Mouse (Mus musculus) effector memory CD4-positive, alpha-beta T cell, adult 5 months (primary cell): ENCODE measurements around the gene Tmem217. TPM values are rescaled to one million over a fixed set of nuclear protein-coding genes. Genes with fewer than 3 reads are reported as not detected.

ENCODE experiments used
- polyA plus RNA-seq: library from polyadenylated mRNA; unstranded; fragments of 100-300 nt; shearing (Covaris generic); gene quantifications from one replicate; pipeline ENCODE4 v1.2.1, GENCODE M21; 2017

Gene Tmem217
- polyA plus RNA-seq: 5.3 TPM

DNA sequence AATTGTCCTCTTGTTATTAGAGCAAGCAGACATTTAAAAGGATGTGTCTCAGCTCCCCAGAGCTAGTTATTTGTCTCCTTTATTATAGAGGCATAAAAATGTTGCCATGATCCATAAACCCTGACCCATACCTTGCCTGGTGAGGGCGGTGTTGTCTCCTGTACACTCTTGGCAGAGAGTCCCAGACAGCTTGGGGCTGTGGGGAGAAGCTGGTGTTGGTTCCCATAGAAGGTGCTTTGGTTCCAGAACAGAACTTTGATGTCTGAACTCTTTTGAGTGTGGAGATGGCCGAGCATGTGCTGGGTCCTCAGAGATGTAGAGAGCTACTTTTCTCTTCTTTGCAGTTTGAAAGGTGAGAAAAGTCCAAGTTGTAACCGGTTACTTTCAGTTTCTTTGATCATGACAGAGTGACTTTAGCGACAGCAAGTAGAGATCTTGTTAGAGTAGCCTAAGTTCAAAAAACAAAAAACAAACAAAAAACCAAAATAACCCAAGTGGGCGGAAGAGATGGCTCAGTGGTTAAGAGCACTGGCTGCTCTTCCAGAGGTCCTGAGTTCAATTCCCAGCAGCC, at the start of gene Tmem217:
Gene Tmem217 (minus strand): TSS at position 224 of the 571 bp plus-strand sequence.

DNA sequence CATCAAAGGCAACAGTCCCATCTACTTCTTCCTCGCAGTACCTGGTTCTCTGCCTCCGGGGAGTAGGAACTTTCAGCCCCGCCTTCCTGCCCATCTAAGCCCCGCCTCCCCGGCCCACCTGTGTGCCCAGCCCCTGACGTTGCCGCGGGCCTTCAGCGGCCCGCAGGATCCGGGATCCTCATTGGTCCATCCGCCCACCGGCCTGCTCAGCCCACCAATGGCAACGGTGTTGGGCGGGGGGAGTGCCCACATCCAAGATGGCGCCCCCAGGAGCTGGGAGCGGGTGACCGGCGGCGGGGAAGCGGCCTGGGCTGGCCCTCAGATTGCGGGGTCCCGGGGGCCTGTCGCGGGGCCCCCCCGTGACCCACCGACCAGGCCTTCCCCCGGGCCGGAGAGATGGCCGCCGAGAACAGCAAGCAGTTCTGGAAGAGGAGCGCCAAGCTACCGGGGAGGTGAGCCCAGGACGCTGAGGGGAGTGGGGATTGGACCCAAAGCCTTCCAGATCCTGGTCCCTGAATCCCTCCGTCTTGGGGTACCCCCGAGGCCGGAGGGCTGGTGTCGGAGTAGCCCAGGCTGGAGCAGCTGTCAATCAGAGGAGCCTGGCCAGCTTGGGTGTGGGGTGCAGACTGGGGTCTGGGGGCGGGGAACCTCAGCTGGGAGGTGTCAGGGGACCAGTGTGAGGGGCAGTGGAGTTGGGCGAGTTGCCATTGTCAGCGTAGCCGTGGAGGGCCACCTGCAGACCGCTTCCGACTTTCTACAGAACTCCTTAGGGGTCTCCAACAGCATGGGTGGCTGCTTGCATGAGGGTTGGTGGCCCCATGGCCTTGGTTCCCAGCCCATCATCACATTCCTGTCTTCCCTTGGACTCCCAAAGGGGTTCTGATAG, 2.4 kb downstream of the Tmem217 start, which contains the start of the genes Gm17657 and Tbc1d22b:
Gene Gm17657 (minus strand): TSS at position 96 of the 886 bp plus-strand sequence.
Gene Tbc1d22b (plus strand): TSS at position 243 of the 886 bp plus-strand sequence.

DNA sequence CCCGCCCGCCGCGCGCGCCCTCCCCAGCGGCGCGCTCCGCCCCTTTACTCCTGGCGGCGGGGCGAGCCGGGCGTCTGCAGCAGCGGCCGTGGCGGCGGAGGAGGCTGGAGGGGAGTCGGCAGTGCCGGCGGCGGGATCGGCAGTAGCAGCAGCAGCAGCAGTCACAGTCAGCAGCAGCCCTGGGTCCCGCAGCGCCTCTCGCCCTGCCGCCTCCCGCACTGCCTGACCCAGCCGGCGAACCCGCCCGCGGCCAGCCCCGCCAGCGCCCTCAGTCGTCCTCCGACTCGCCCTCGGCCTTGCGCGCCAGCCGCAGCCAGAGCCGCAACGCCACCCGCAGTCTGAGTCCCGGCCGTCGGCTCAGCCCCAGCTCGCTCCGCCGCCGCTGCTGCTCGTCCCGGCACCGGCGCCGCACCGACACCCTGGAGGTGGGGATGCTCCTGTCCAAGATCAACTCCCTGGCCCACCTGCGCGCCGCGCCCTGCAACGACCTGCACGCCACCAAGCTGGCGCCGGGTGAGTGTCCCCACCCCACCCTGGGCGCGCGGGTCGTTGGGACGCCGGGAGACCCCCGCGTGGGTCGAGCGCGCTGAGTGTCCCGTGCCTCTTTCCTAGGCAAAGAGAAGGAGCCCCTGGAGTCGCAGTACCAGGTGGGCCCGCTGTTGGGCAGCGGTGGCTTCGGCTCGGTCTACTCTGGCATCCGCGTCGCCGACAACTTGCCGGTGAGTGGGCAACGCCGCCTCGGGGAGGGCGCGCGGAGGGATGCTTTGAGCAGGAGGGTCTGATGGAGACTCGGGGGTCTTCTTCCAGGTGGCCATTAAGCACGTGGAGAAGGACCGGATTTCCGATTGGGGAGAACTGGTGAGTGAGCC, 61.2 kb downstream of the Tmem217 start, which contains the start of gene Pim1:
Gene Pim1 (plus strand): TSS at position 41 of the 869 bp plus-strand sequence.

Other genes starting within 250 kb of the Tmem217 start
- 0.31 TPM for gene Pi16, start 234.7 kb downstream of the Tmem217 start, polyA plus RNA-seq
- 40.8 TPM for gene Mtch1, start 204.5 kb downstream of the Tmem217 start, polyA plus RNA-seq
- gene Fgd2, start 191.5 kb downstream of the Tmem217 start, polyA plus RNA-seq: 0.52 TPM
- 257 TPM for gene Pim1, start 61.6 kb downstream of the Tmem217 start, polyA plus RNA-seq
- gene Gm17657, start 2.7 kb downstream of the Tmem217 start, polyA plus RNA-seq: 0.32 TPM
- gene Tbc1d22b, start 2.6 kb downstream of the Tmem217 start, polyA plus RNA-seq: 36.5 TPM
- gene Rnf8, start 62.4 kb upstream of the Tmem217 start, polyA plus RNA-seq: 55.8 TPM
- gene Gm28043, start 62.5 kb upstream of the Tmem217 start, polyA plus RNA-seq: 5.9 TPM
- gene Cmtr1, start 108.2 kb upstream of the Tmem217 start, polyA plus RNA-seq: 165 TPM
- gene Ccdc167, start 164.7 kb upstream of the Tmem217 start, polyA plus RNA-seq: 6.5 TPM